Mouse (Mus musculus) erythroblast, embryonic 14.5 days (primary cell): ENCODE data around the gene Fam114a1. TPM values are rescaled to one million over a fixed set of nuclear protein-coding genes. Genes with fewer than 3 reads are reported as not detected.

Experiments
- H3K27me3 ChIP-seq: 2 replicates; pipeline ENCODE4 v1.6.1; 2012; ENCODE audit warnings: inconsistent platforms; ENCODE audit not compliant: control insufficient read depth
- H3K36me3 ChIP-seq: 2 replicates; pipeline ENCODE4 v1.6.1; 2012; ENCODE audit warnings: mild to moderate bottlenecking, inconsistent platforms; ENCODE audit not compliant: control insufficient read depth
- H3K4me1 ChIP-seq: 2 replicates; pipeline ENCODE4 v1.6.1; 2012; ENCODE audit warnings: inconsistent platforms; ENCODE audit not compliant: control insufficient read depth
- H3K4me3 ChIP-seq: replicated peaks from 2 replicates; pipeline ENCODE3; 2012; ENCODE audit warnings: moderate library complexity, mild to moderate bottlenecking, inconsistent platforms
- H3K9me3 ChIP-seq: 2 replicates; pipeline ENCODE4 v1.6.1; 2012; ENCODE audit warnings: low read length, inconsistent platforms, mixed read lengths; ENCODE audit not compliant: control insufficient read depth
- GATA1 ChIP-seq: IDR thresholded peaks from 2 replicates; pipeline ENCODE4 v1.6.1; 2012; ENCODE audit warnings: low read length, inconsistent platforms, mixed read lengths
- TAL1 ChIP-seq: IDR thresholded peaks from 3 replicates; pipeline ENCODE4 v1.6.1; 2012; ENCODE audit warnings: low read length, inconsistent platforms, mixed read lengths
- polyA plus RNA-seq: library from polyadenylated mRNA; stranded (reverse); fragments of >175 nt; gene quantifications from 2 replicates; pipeline ENCODE4 v1.2.3, GENCODE M21; 2012

Gene Fam114a1
- polyA plus RNA-seq, 1 experiment = not detected

DNA sequence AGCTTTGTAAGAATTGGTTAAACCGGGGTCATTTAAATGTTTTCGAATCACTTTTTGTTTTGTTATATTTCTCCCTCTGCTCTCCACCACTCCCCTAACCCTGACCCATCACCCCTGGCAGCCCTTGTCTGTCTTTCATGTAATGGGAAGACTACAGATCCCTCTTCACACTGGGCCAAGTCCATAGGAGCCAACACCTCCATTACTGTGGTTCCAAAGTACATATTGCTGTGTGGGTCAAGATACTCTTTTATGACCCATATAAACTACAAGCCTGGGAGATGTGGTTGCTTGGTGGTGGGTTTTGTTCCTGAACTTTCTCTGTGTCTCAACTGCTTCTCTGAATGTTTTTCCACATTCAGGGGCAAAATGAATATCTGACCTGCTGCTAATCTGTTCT, 25.5 kb downstream of the Fam114a1 start:
- TF ChIP-seq GATA1 = no peak
- TF ChIP-seq TAL1 = no peak
- no peaks in the 10 kb centered on the region for H3K4me1 ChIP-seq
- no peaks in the 10 kb centered on the region for H3K9me3 ChIP-seq
- no peak overlapping the region for H3K4me3 ChIP-seq
- no peaks in the 10 kb centered on the region; the same call in 1 of the 2 replicates for H3K36me3 ChIP-seq
- no peaks in the 10 kb centered on the region for H3K27me3 ChIP-seq

DNA sequence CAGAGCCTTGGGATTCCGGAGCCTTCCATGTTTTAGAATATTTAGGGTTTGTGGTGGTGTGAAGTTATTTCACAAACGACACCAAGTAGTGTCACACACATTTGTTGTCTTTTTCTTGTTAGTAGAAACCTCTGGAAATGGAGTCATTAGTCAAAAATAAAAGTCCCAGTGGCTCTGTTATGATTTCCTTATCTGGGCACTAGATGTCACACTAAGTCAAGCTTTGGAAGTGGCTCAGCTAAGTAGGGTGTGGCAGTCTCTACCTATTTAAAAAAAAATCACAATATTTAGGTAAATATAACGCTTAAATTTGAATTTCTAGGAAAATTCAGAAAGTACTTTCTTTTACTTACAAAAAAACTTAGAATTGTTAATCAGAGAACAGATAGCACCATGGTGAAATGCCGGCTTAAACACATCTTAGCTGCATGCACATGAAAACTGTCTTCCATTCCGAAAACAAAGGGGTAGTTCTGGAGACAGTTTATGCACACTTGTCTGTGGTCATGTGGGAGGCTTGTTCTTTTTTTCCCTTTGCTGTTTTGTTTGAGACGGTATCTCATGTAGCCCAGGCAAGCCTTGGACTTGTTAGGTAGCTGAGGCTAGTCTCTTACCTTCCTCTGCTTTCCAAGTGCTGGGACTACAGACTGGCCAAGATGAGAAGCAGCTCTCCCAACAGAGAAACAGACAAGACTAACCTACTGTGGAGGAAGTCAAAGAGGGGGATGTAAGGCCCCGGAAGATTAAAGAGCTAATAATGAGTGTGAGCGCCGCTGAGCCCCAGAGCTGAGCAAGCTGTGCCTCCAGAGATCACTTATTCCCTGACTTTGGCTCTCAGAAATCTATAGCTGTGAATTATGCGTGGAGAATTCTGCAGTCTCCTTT, 33.3 kb downstream of the Fam114a1 start:
- Histone ChIP-seq H3K4me3 (no peak overlapping the region), H3K36me3 (no peaks in the 10 kb centered on the region; the same call in 1 of the 2 replicates), H3K27me3 (no peaks in the 10 kb centered on the region), H3K9me3 (no peaks in the 10 kb centered on the region), H3K4me1 (no peaks in the 10 kb centered on the region)
- TF ChIP-seq GATA1 = no peak
- TF ChIP-seq TAL1 = no peak

DNA sequence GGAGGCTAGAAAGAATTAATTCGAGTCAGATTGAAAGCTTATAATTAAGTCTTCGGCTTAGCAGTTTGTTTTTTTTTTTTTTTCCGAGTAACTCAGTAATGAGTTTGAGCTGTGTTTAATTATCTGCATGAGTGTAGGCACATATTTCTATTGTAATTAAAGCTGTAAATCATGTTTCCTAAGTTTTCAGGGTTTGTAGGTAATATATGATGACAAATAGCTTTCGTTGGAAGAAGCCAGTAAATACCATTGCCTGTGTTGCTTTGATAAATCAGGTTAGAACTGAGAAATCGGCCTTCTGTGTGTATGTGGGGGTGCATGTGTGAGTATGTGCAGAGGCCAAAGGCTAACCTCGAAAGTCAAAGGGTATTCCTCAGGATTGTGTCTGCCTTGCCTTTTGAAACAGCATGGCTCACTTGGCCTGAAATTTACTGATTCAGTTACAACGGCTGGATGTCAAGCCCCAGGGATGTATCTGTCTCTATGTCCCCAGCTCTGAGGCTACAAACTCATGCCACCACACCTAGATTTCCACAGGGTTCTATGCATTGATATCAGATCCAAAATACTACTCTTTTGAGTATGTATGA, 34.2 kb downstream of the Fam114a1 start:
- Histone ChIP-seq H3K4me3 (no peak overlapping the region), H3K36me3 (no peaks in the 10 kb centered on the region; the same call in 1 of the 2 replicates), H3K9me3 (no peaks in the 10 kb centered on the region), H3K27me3 (no peaks in the 10 kb centered on the region), H3K4me1 (no peaks in the 10 kb centered on the region)
- TF ChIP-seq TAL1 (no peak), GATA1 (no peak)

DNA sequence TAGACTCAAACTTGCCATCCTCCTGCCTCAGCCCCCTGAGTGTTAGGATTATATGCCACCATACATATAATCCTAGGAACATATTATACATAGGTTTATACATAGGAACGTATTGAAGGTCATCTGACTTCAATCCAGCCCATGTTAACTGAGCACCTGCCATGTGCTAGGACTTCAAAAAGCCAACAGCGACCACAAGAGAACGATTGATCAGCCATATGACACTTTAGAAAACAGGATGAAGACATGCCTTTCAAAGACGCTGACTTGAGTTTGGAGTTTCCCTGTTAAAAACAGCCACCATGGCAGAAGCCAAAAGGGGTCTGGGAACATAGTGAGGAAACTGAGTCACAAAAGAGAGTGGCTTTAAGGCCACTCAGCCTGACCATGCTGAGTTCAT, 35.4 kb downstream of the Fam114a1 start:
- no peak overlapping the region for H3K4me3 ChIP-seq
- no peaks in the 10 kb centered on the region for H3K27me3 ChIP-seq
- no peak for TF ChIP-seq GATA1
- TF ChIP-seq TAL1 = no peak
- no peaks in the 10 kb centered on the region for H3K4me1 ChIP-seq
- peaks cover 5% of the 10 kb centered on the region; the same call in 1 of the 2 replicates for H3K36me3 ChIP-seq
- 0 out of 2 replicates have a peak, but pooled peaks cover under 1% of the 10 kb centered on the region for H3K9me3 ChIP-seq

DNA sequence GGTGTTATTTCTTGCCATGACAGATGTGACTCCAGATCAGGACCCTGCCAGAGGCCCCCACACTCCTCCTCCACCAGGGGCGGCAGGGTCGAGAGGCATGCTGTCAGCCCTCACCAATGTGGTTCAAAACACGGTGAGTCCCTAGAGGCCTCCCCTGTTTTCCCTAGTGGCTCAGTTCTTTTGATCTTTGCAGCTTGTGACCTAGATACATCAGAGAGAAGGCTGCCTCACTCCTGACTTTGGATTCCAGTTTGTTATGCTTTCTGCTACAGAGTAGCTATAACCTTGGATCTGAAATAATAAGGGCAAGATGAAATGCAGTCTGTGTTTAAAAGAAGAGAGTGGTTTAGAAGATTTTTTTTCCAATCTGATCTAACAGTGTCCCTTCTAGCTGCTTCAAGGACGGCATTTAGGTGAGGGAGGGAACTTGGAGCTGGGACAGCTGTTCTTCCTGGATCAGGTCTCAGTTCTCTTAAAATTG, 36.2 kb downstream of the Fam114a1 start:
- TF ChIP-seq TAL1 (no peak), GATA1 (no peak)
- H3K36me3 ChIP-seq = peaks cover 7% of the 10 kb centered on the region; the same call in 1 of the 2 replicates
- H3K4me3 ChIP-seq = no peak overlapping the region
- no peaks in the 10 kb centered on the region for H3K4me1 ChIP-seq
- no peaks in the 10 kb centered on the region for H3K27me3 ChIP-seq
- peaks cover 3% of the 10 kb centered on the region; the same call in 1 of the 2 replicates for H3K9me3 ChIP-seq

DNA sequence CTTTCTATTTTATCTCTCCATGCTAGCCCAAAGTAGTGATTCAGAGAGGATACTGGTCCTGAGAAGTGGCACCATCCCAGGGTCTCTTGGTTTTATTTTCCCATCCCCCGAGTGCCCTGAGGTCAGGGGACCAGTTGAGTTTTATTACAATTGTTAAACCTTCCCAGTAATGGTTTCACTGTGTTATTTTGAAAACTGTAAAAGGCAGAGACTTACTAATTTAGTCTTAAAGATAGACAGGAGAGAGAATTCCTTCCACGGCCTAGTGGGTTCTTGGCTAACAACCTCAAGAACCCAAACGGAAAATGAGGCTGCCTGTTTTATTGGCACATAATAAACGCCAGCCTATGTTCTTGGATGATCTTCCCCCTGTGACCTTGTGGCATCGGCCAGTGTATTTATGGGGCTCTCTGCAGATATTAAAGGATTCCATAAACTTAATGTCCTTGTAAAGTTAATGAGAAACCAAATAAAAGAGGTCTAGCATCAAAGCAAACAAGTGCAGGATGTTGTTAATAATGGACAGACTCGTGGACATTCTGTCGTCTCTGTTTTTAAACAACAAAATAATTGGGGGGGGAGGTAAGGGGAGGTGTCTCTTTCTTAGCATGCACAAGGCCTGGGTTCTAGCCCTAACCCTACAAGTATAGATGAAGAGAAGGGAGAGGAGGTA, 42.2 kb downstream of the Fam114a1 start:
- no peaks in the 10 kb centered on the region for H3K4me1 ChIP-seq
- peaks cover 3% of the 10 kb centered on the region; the same call in 1 of the 2 replicates for H3K9me3 ChIP-seq
- H3K36me3 ChIP-seq = peaks cover 13% of the 10 kb centered on the region; the same call in 1 of the 2 replicates
- no peaks in the 10 kb centered on the region for H3K27me3 ChIP-seq
- H3K4me3 ChIP-seq = no peak overlapping the region
- TF ChIP-seq TAL1 = no peak
- no peak for TF ChIP-seq GATA1

GRCm38 (mm10) chr5:65015508-65015907, 45.6 kb downstream of the Fam114a1 start:
- Histone ChIP-seq H3K36me3 (peaks cover 6% of the 10 kb centered on the region; the same call in 1 of the 2 replicates), H3K27me3 (no peaks in the 10 kb centered on the region), H3K4me1 (no peaks in the 10 kb centered on the region), H3K4me3 (no peak overlapping the region), H3K9me3 (no peaks in the 10 kb centered on the region; the same call in 1 of the 2 replicates)
- TF ChIP-seq GATA1 (no peak), TAL1 (no peak)

DNA sequence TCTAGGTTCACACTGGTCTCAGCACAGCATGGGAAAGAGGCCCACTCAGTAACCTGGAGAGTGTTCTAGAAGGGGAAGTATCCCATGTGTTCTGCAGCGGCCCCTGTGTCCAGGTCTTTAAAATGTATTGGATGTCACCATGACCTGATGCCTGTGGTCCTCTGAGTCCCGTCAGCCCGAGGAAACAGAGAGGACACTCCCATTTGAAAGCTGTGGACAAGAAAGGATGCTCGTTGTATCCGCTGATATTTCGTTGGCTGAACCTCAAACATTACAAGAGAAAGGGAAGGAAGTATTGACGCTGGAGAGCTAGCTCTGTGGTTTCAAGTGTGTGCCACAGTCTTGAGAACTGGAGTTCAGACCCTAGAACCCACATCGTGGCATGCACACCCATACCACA, 49.2 kb downstream of the Fam114a1 start:
- no peak for TF ChIP-seq GATA1
- peaks cover 3% of the 10 kb centered on the region; the same call in 1 of the 2 replicates for H3K9me3 ChIP-seq
- no peaks in the 10 kb centered on the region for H3K27me3 ChIP-seq
- H3K4me1 ChIP-seq = no peaks in the 10 kb centered on the region
- no peak overlapping the region for H3K4me3 ChIP-seq
- peaks cover 14% of the 10 kb centered on the region; the same call in 1 of the 2 replicates for H3K36me3 ChIP-seq
